Mouse (Mus musculus): ENCODE results near the gene Gm21915. TPM values are rescaled to one million over a fixed set of nuclear protein-coding genes. Genes with fewer than 3 reads are reported as not detected.

Gene Gm21915
- polyA plus RNA-seq, 1 experiment from 2014 or later, result not detected

DNA sequence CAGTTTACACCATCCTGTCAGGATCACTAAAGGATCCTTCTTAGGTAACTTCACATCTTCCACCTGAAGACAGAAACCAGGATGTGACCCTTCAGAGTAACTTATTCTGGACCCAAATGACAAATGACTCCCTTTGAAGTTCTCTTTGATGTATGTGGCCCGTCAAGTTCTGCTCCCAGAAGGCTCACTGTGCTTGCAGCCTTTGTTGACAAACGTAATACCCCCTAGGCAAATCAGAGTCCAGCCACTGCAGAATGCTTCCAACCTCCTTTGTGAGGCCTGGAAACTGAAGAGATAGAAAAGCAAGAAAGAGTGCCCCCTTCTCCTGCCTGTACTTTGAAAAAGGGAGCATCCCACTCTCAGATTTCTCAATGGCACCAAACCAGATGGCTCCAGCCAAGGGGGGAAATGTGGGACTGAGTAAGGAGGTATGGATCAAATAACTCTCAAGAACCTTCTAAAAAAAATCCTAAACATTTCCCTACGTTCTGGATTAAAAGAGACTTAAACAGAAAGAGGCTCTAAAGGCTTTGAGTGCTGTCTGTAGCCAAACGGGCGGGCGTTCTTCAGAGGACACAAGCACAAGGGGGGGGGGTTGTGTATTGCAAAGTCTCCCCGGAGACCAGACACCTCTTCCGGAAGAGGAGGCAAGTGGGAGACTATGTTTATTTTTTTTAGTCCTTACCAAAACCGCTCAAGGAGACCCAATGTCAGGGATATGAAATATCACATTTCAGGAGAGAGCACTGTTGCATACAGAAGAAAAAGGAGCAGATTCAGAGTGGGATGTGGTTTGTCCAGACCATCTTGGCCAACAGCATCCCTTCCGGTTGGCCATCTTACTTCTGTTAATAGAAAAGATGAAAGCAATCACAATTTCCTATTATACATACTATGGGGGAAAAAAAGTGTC is 34.2 kb downstream of the Gm21915 start:
- Histone ChIP-seq H3K9me3 (no peaks in the 10 kb centered on the region), H3K4me2 (no peak overlapping the region), H3K36me3 (replicated peaks) (no peaks in the 10 kb centered on the region), H3K27ac (peak overlapping the region; percentile 17; the same call in 1 of the 2 replicates), H3K4me1 (peaks cover 22% of the 10 kb centered on the region), H3K9ac (no peak overlapping the region), H3K27me3 (replicated peaks) (no peaks in the 10 kb centered on the region), H3K4me3 (no peak overlapping the region)
- no peak for ATAC-seq (replicated peaks)
- 46% methylated on average over 10 of the region's 10 CpGs for WGBS

DNA sequence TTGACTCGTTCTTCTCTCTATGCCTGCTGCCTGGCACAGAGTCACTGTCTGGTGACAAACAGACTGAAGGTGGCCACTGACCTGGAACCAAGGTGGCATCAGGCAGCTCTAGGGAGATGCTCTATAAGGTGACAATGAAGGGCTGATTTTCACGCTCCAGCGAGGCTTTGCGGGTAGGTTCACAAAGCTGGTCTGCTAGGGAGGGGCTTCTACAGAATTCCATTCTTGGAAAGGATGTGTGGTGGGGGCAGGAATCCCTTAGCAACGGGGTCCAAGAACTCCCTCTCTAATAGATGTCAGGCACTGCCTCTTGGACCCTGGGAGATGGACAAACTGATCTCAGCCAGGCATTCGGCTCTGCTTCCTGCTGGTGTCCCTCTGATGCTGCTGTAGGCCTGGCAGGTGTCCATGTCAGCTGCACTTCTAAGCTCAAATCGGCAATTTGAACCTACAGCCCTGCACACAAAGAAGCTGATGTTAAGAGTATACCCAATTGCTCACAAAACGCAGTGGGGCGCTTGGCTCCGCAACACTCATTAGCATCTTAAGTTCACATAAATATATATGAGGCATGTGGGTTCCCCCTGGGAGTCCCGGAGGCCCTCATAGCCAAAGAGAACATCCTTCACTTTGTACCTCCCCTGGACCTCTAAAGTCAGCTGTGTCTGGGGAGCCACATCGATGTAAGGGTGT is 38.2 kb downstream of the Gm21915 start:
- Histone ChIP-seq H3K36me3 (replicated peaks) (no peaks in the 10 kb centered on the region), H3K4me3 (no peak overlapping the region), H3K4me1 (peaks cover 22% of the 10 kb centered on the region), H3K9me3 (no peaks in the 10 kb centered on the region), H3K9ac (no peak overlapping the region), H3K27ac (peak overlapping the region; percentile 66), H3K4me2 (no peak overlapping the region), H3K27me3 (replicated peaks) (no peaks in the 10 kb centered on the region)
- peak; percentile 31; the same call in 1 of the 2 replicates for ATAC-seq (replicated peaks)
- 15% methylated on average over 12 of the region's 12 CpGs for WGBS

DNA sequence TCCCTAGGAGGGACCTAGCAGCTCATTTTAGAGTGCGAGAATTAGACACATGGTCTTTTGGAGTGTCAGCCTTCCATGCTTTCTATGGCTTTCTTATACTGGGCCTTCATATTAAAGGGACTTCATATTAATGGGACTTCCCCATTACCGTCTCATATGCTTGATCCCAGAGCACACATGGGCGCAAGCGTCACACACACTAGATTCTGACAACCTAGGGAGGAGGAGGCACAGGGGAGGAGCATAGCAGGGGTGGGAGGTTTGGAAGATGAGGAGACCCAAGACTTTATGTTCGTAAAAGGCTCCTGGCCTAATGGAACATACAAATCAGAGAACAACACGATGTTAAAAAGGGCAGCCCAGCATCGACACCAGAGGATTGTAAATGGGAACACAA is 38.7 kb downstream of the Gm21915 start:
- WGBS, result 51% methylated on average over 7 of the region's 7 CpGs
- no peak overlapping the region for H3K4me3 ChIP-seq
- no peak overlapping the region for H3K9ac ChIP-seq
- H3K4me2 ChIP-seq, result no peak overlapping the region
- peaks cover 20% of the 10 kb centered on the region for H3K4me1 ChIP-seq
- no peaks in the 10 kb centered on the region for H3K9me3 ChIP-seq
- peak overlapping the region; percentile 66 for H3K27ac ChIP-seq
- H3K36me3 ChIP-seq (replicated peaks), result no peaks in the 10 kb centered on the region
- ATAC-seq (replicated peaks), result peak; percentile 32
- no peaks in the 10 kb centered on the region for H3K27me3 ChIP-seq (replicated peaks)

DNA sequence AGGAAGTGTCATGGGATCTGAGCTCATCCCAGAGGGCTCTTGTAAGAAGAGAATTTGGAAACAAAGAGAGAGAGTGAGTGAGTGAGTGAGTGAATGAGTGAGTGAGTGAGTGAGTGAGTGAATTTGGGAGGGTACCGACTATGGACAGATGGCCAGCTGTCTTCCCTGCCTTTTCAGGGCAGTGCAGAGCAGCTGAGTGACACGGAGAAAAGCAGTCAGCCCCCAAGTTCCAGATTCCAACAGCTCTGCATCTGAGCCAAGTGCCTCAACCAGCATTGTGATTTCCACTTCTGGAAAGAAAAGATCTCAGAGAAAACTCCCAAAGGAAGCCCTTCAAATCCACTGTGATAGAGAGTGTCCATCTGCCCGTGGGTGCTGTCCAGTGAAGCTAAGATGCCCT is 39.2 kb downstream of the Gm21915 start:
- Histone ChIP-seq H3K27ac (peak overlapping the region; percentile 66; the same call in 1 of the 2 replicates), H3K27me3 (replicated peaks) (no peaks in the 10 kb centered on the region), H3K4me3 (no peak overlapping the region), H3K9ac (no peak overlapping the region), H3K9me3 (no peaks in the 10 kb centered on the region), H3K4me1 (peaks cover 16% of the 10 kb centered on the region), H3K4me2 (no peak overlapping the region), H3K36me3 (replicated peaks) (no peaks in the 10 kb centered on the region)
- WGBS, result 46% methylated on average over 3 of the region's 3 CpGs
- no peak for ATAC-seq (replicated peaks)

DNA sequence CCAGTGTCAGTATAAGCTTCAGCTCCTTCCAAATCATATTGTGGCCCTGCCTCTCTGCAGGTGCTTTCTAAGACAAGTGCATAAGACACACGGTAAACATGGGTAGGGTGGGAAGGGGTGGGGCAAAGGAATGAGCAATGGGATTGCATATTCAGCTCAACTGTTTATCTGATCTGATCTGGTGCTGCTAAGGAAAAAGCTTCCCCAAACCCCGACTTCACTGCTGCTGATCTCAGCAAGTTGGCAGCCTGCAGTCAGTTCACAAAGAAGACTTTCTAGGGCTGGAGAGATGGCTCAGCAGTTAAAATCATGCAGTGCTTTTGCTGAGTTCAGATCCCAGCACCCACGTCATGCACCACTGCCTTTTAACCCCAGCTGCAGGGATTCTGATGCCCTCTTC is 39.6 kb downstream of the Gm21915 start:
- 50% methylated on average over 3 of the region's 3 CpGs for WGBS
- Histone ChIP-seq H3K4me2 (no peak overlapping the region), H3K9ac (no peak overlapping the region), H3K27me3 (replicated peaks) (no peaks in the 10 kb centered on the region), H3K4me1 (peaks cover 16% of the 10 kb centered on the region), H3K36me3 (replicated peaks) (no peaks in the 10 kb centered on the region), H3K27ac (no peak overlapping the region), H3K4me3 (no peak overlapping the region), H3K9me3 (no peaks in the 10 kb centered on the region)
- ATAC-seq (replicated peaks), result no peak

DNA sequence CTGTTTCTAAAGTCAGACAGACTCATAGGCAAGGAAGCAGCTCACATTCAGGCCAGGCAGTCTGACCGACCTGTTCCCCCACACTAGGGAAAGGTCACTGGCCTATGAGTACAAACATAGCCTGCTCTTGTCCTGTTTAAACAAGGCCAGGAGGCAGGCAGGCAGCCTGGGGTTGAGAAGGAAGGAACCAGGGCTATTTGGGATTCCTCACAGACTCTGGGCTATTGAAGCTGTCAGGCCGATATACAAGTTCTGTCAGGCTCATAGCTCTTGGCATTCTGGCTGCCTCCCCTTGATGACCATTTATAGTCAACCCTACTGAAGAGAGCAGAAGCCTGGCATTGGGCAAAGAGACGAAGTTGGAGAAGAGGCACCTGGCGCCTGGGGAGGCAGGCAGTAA is 41.2 kb downstream of the Gm21915 start:
- Histone ChIP-seq H3K27me3 (replicated peaks) (no peaks in the 10 kb centered on the region), H3K27ac (no peak overlapping the region), H3K36me3 (replicated peaks) (no peaks in the 10 kb centered on the region), H3K4me2 (no peak overlapping the region), H3K4me3 (no peak overlapping the region), H3K9ac (no peak overlapping the region), H3K4me1 (peaks cover 16% of the 10 kb centered on the region), H3K9me3 (no peaks in the 10 kb centered on the region)
- 79% methylated on average over 4 of the region's 4 CpGs for WGBS
- no peak for ATAC-seq (replicated peaks)

DNA sequence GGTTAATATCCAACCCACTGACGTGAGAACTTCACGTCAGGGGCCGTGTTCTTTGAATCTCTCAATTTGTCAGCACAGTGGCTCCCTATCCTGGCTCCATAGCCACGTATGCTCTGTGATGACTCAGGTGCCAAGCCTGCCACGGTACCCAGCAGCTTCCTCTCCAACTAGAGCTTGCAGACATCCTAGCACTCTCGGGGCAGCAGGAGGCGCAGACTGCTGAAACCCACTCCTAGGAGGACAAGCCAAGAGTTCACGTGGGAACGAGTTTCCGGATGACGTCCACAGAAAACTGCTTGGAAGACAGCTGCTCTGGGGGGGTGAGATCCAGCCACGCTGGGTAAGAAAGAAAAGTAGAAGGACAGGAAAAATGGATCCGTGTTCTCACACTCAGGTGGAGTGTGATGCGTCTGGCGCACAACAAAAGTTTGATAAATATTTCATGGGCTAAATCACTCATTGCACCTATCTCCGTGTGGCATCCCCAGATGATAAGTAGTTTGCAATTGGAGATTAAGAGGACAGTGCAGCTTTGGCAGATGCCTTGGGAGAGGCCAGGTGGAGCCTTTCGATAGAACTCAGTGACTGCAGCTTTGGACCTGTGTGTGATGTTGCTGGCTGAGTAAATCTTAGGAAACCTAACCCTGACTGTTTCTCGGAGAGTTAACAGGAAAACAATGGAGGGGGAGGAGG is 46.9 kb downstream of the Gm21915 start:
- H3K27me3 ChIP-seq (replicated peaks), result no peaks in the 10 kb centered on the region
- H3K9ac ChIP-seq, result no peak overlapping the region
- H3K36me3 ChIP-seq (replicated peaks), result no peaks in the 10 kb centered on the region
- ATAC-seq (replicated peaks), result no peak
- H3K4me2 ChIP-seq, result no peak overlapping the region
- no peak overlapping the region for H3K4me3 ChIP-seq
- no peaks in the 10 kb centered on the region for H3K4me1 ChIP-seq
- no peaks in the 10 kb centered on the region for H3K9me3 ChIP-seq
- no peak overlapping the region for H3K27ac ChIP-seq
- 68% methylated on average over 18 of the region's 18 CpGs for WGBS

DNA sequence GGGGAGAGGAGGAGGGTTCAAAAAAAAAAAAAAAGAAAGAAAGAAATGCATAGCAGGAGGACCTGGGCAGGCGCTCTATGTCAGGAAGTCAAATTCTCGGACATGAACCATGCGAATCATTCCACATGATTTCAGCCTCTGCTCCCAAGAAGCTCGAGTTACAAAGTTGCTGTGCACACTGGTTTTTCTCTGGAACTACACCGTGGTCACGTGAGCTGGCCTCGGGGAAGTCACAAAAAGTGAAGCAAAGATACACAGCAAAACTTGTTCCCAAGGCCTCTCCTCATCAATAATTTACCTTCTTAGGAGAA is 47.4 kb downstream of the Gm21915 start:
- no peak overlapping the region for H3K27ac ChIP-seq
- no peaks in the 10 kb centered on the region for H3K27me3 ChIP-seq (replicated peaks)
- no peak overlapping the region for H3K9ac ChIP-seq
- no peaks in the 10 kb centered on the region for H3K4me1 ChIP-seq
- H3K4me3 ChIP-seq, result no peak overlapping the region
- 34% methylated on average over 7 of the region's 7 CpGs for WGBS
- no peak overlapping the region for H3K4me2 ChIP-seq
- no peaks in the 10 kb centered on the region for H3K9me3 ChIP-seq
- H3K36me3 ChIP-seq (replicated peaks), result no peaks in the 10 kb centered on the region
- ATAC-seq (replicated peaks), result no peak

Other genes starting within 250 kb of the Gm21915 start
- 14.0 and 19.9 TPM in 2 replicates for gene Gramd1b, start 139.2 kb upstream of the Gm21915 start, polyA plus RNA-seq (2015; fragmentation: Nextera tagmentation; extraction: Ambion mirVana)
- 49.0 and 57.0 TPM in 2 replicates for gene Clmp, start 15.3 kb downstream of the Gm21915 start, polyA plus RNA-seq (2015; fragmentation: Nextera tagmentation; extraction: Ambion mirVana)
- gene Hspa8, start 130.4 kb downstream of the Gm21915 start, polyA plus RNA-seq (2015; fragmentation: Nextera tagmentation; extraction: Ambion mirVana), result 3,196 and 3,218 TPM in 2 replicates
- gene Bsx, start 203.5 kb downstream of the Gm21915 start, polyA plus RNA-seq (2015; fragmentation: Nextera tagmentation; extraction: Ambion mirVana), result 2.2 and 2.4 TPM in 2 replicates